Mouse (Mus musculus) kidney, adult 2 months (tissue): Measurements from ENCODE around the gene Grpel1.

Experiments
- CTCF ChIP-seq: fragments of 200-500 bp; conservative IDR thresholded peaks from 2 replicates; pipeline ENCODE4 v1.5.1; 2011; ENCODE audit warnings: low read depth, mild to moderate bottlenecking, control low read depth, low read length, moderate library complexity, mixed read lengths; ENCODE audit not compliant: insufficient read depth, insufficient read length
- POLR2A ChIP-seq: fragments of 200-500 bp; IDR thresholded peaks from one replicate; pipeline ENCODE4 v1.6.1; 2011; ENCODE audit warnings: low read depth, low read length, control low read depth

- TF ChIP-seq POLR2A (no peak), CTCF (no peak)
These were observed 43.6 kb downstream of the Grpel1 start for GRCm38 (mm10) chr5:36508351-36508750.
